Mouse (Mus musculus) E14TG2a.4 (cell line): Measurements from ENCODE around the gene Nup160.

Experiments
- CTCF ChIP-seq: conservative IDR thresholded peaks from 2 replicates; pipeline ENCODE4 v1.5.1; 2014; ENCODE audit warnings: low read length
- POU5F1 ChIP-seq: IDR thresholded peaks from 2 replicates; pipeline ENCODE4 v1.6.1; 2014; ENCODE audit warnings: low read length, borderline replicate concordance

- no peak for TF ChIP-seq CTCF
- TF ChIP-seq POU5F1: no peak
Measured at GRCm38 (mm10) chr2:90641710-90642039, 35.3 kb upstream of the Nup160 start.
